ENCODE assay signal across 17 mouse cellular contexts in the genomic region with DNA sequence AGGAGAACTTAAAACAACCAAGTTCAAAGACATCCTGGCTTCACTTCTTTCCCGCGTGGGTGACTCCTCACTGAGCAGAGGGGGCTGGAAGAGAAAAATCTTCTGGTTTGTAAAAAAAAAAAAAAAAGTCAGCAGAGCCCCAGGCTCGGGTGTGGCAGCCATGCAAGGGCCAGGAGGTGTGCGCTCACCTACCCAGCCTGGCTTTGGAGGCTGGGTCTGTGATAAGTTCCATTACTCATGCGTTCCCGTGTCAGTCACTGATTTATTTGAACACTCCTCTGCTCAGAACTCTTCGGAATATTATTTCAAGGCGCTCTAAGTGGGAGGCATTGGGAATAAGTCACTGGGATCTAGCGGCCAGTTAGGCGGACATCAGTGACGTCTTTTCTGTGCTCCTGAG. TPM values are rescaled to one million over a fixed set of nuclear protein-coding genes. Genes with fewer than 3 reads are reported as not detected.
A peak's percentile ranks its signal among the peaks of the same experiment; 100 is the strongest.
DNase-seq lines count a peak whose midpoint lies in the region; ATAC-seq and TF ChIP-seq lines count a peak whose summit lies in the region.
"Had no signal": no experiment of that assay in that cellular context is flagged by ENCODE, and none has a peak within 500 bp of the region (broad histone marks: within the 10 kb centered on the region; RNA-seq: fewer than 3 reads in every experiment).

No protein-coding gene starts in this region.

- peak overlapping the region; percentile 9; the same call in 1 of the 2 replicates for H3K27ac ChIP-seq in heart, adult 2 months
- peak overlapping the region; percentile 31; the same call in 1 of the 2 replicates for H3K27ac ChIP-seq in intestine, embryonic 16.5 days (ENCODE audit: low read length)
- peak overlapping the region; percentile 70 for H3K27ac ChIP-seq in stomach, embryonic 15.5 days
- no peak overlapping the region for H3K27ac ChIP-seq in heart, embryonic 10.5 days
- H3K27ac ChIP-seq: heart, embryonic 15.5 days; hindbrain, embryonic 12.5 days; liver, embryonic 14.5 days; neural tube, embryonic 12.5 days had no signal

- H3K9ac ChIP-seq in heart, adult 2 months (ENCODE audit: low read depth, low read length): no peak overlapping the region
- H3K9ac ChIP-seq in intestine, embryonic 16.5 days (ENCODE audit: low read depth, low read length): no peak overlapping the region
- H3K9ac ChIP-seq in stomach, embryonic 15.5 days: no peak overlapping the region
- H3K9ac ChIP-seq: forebrain, postnatal 0 days; heart, embryonic 15.5 days; hindbrain, embryonic 12.5 days; liver, embryonic 14.5 days; neural tube, embryonic 12.5 days had no signal

- TF ChIP-seq EP300 in heart, adult 2 months (IDR thresholded peaks at IDR 0.05; ENCODE audit: insufficient read depth, low read depth, low read length): no peak

- no peaks in the 10 kb centered on the region for H3K27me3 ChIP-seq in heart, adult 2 months (ENCODE audit: control insufficient read depth, insufficient read depth, low read length)
- H3K27me3 ChIP-seq in intestine, embryonic 16.5 days (replicated peaks; ENCODE audit: control insufficient read depth, insufficient read depth, low read length): no peaks in the 10 kb centered on the region
- no peaks in the 10 kb centered on the region for H3K27me3 ChIP-seq in stomach, embryonic 15.5 days (replicated peaks)
- H3K27me3 ChIP-seq in heart, embryonic 10.5 days (ENCODE audit: insufficient read depth, poor library complexity, severe bottlenecking): no peaks in the 10 kb centered on the region
- H3K27me3 ChIP-seq: heart, embryonic 15.5 days; neural tube, embryonic 12.5 days had no signal

- TF ChIP-seq POLR2A in heart, adult 2 months (IDR thresholded peaks at IDR 0.05; ENCODE audit: insufficient read depth, low read depth, low read length): no peak

- H3K4me2 ChIP-seq in intestine, embryonic 16.5 days (ENCODE audit: low read depth, low read length): no peak overlapping the region
- no peak overlapping the region for H3K4me2 ChIP-seq in stomach, embryonic 15.5 days
- H3K4me2 ChIP-seq: hindbrain, embryonic 12.5 days; neural tube, embryonic 12.5 days had no signal

- H3K79me2 ChIP-seq in heart, adult 2 months (replicated peaks; ENCODE audit: control insufficient read depth, insufficient read depth, low read length): no peaks in the 10 kb centered on the region

- peak; percentile 41 for ATAC-seq in intestine, embryonic 16.5 days
- peak; percentile 74 for ATAC-seq in stomach, embryonic 15.5 days (ENCODE audit: insufficient read depth, low FRiP score, low read depth)
- ATAC-seq: forebrain, postnatal 0 days had no signal

- no peaks in the 10 kb centered on the region for H3K9me3 ChIP-seq in intestine, embryonic 16.5 days (ENCODE audit: control insufficient read depth, low read length)
- H3K9me3 ChIP-seq in stomach, embryonic 15.5 days: no peaks in the 10 kb centered on the region
- H3K9me3 ChIP-seq in heart, embryonic 10.5 days: no peaks in the 10 kb centered on the region
- H3K9me3 ChIP-seq: heart, embryonic 15.5 days; hindbrain, embryonic 12.5 days; neural tube, embryonic 12.5 days had no signal

- intact Hi-C loops in heart, adult 2 months (cut with DNase I): no loop called here
- intact Hi-C loops in left cerebral cortex, postnatal 36 days (cut with DNase I): no loop called here

- H3K36me3 ChIP-seq in heart, adult 2 months (ENCODE audit: control insufficient read depth, insufficient read depth, low read length): no peaks in the 10 kb centered on the region
- no peaks in the 10 kb centered on the region for H3K36me3 ChIP-seq in intestine, embryonic 16.5 days (ENCODE audit: control insufficient read depth, insufficient read depth, low read length)
- no peaks in the 10 kb centered on the region for H3K36me3 ChIP-seq in stomach, embryonic 15.5 days
- H3K36me3 ChIP-seq in heart, embryonic 10.5 days: no peaks in the 10 kb centered on the region
- H3K36me3 ChIP-seq: heart, embryonic 15.5 days; hindbrain, embryonic 12.5 days; neural tube, embryonic 12.5 days had no signal

- H3K4me3 ChIP-seq in heart, adult 2 months: no peak overlapping the region
- no peak overlapping the region for H3K4me3 ChIP-seq in intestine, embryonic 16.5 days (ENCODE audit: low read length)
- H3K4me3 ChIP-seq in stomach, embryonic 15.5 days (replicated peaks): no peak overlapping the region
- no peak overlapping the region for H3K4me3 ChIP-seq in heart, embryonic 10.5 days
- H3K4me3 ChIP-seq: hindbrain, embryonic 12.5 days; neural tube, embryonic 12.5 days had no signal

- H3K4me1 ChIP-seq in heart, adult 2 months (ENCODE audit: control insufficient read depth, insufficient read depth, low read length): no peaks in the 10 kb centered on the region; the same call in none of the 2 replicates
- H3K4me1 ChIP-seq in intestine, embryonic 16.5 days (ENCODE audit: control insufficient read depth, insufficient read depth, low read length): peaks cover 19% of the 10 kb centered on the region; the same call in 1 of the 2 replicates
- H3K4me1 ChIP-seq in stomach, embryonic 15.5 days: no peaks in the 10 kb centered on the region; the same call in 1 of the 2 replicates
- peaks cover 7% of the 10 kb centered on the region for H3K4me1 ChIP-seq in heart, embryonic 10.5 days
- H3K4me1 ChIP-seq: hindbrain, embryonic 12.5 days; neural tube, embryonic 12.5 days had no signal

- 66% methylated on average over 11 of the region's 11 CpGs for WGBS in heart, adult 2 months
- WGBS in intestine, embryonic 16.5 days: 52% methylated on average over 11 of the region's 11 CpGs
- WGBS in stomach, embryonic 15.5 days: 46% methylated on average over 11 of the region's 11 CpGs
- 63% methylated on average over 11 of the region's 11 CpGs for WGBS in heart, embryonic 10.5 days

- no peak for DNase-seq in heart, adult 2 months
- DNase-seq in heart, postnatal 4 days: no peak
- peak; percentile 10 to 45 for DNase-seq in adrenal gland, postnatal 36 days
- DNase-seq in left cerebral cortex, postnatal 36 days (ENCODE audit: low spot score in 2 of 2): no peak
- no peak for DNase-seq in heart, embryonic 10.5 days (ENCODE audit: low spot score)
- DNase-seq: cerebellum, postnatal 36 days; forebrain, postnatal 0 days; kidney, adult 18-20 months; midbrain, embryonic 14.5 days; right cerebral cortex, postnatal 4 days; thymus, postnatal 4 days had no signal

- no peak for TF ChIP-seq CTCF in heart, adult 2 months (IDR thresholded peaks at IDR 0.05)

RNA-seq across cellular contexts. Expression of a gene that starts 26.7 kb away (rescaled TPM):
- total RNA-seq in heart, adult 2 months (2021): 10 to 100 TPM; 50.3 to 70.6 TPM
- 47.2 and 60.5 TPM in 2 replicates for polyA plus RNA-seq in heart, adult 2 months (2012; rRNA removed)
- 100 to 1,000 TPM; 106 to 110 TPM for total RNA-seq in heart, postnatal 4 days (2021)
- 10 to 100 TPM; 43.1 to 57.4 TPM for total RNA-seq in adrenal gland, postnatal 36 days (2021)
- polyA plus RNA-seq in intestine, embryonic 16.5 days (2015; fragmentation: Nextera tagmentation; extraction: Ambion mirVana): 58.6 and 59.8 TPM in 2 replicates
- polyA plus RNA-seq in stomach, embryonic 15.5 days (2015; fragmentation: Nextera tagmentation; extraction: Ambion mirVana): 59.2 and 60.1 TPM in 2 replicates
- 10 to 100 TPM; 68.0 to 79.8 TPM for total RNA-seq in left cerebral cortex, postnatal 36 days (2021)
- polyA plus RNA-seq in heart, embryonic 10.5 days (2016; fragmentation: Nextera tagmentation; extraction: Ambion mirVana): 38.5 and 41.0 TPM in 2 replicates

Comparison
In these comparisons a context has a peak if more than half of its experiments do, and no peak if none do; other contexts are left out.
1. DNase-seq: peak in adrenal gland, postnatal 36 days (2 of 2); none in heart, adult 2 months (0 of 2), heart, postnatal 4 days (single experiment), left cerebral cortex, postnatal 36 days (0 of 2) and heart, embryonic 10.5 days (single experiment).